Mouse (Mus musculus) limb, embryonic 14.5 days (tissue): Measurements from ENCODE around the gene Naaladl1. TPM values are rescaled to one million over a fixed set of nuclear protein-coding genes. Genes with fewer than 3 reads are reported as not detected.

Experiments used
- ATAC-seq: fragments of 200-750 bp; cut with Nextera tagmentation; 2 replicates; pipeline ENCODE4 v1.8.0; 2017; ENCODE audit warnings: low read depth, moderate number of reproducible peaks, moderate TSS enrichment; ENCODE audit not compliant: low FRiP score
- DNase-seq: peaks from one replicate; pipeline ENCODE4 v3.0.0-alpha.2; 2015; ENCODE audit warnings: low spot score
- H3K27ac ChIP-seq: fragments of 300-500 bp; sonication (generic); replicated peaks from 2 replicates; pipeline ENCODE4 v1.5.1; 2014; ENCODE audit warnings: low read depth, mild to moderate bottlenecking, low read length, moderate library complexity, mixed read lengths
- H3K27me3 ChIP-seq: fragments of 300-500 bp; sonication (generic); 2 replicates; pipeline ENCODE4 v1.6.1; 2014; ENCODE audit warnings: low read length, mixed read lengths; ENCODE audit not compliant: control insufficient read depth, insufficient read depth
- H3K36me3 ChIP-seq: fragments of 300-500 bp; sonication (generic); 2 replicates; pipeline ENCODE4 v1.6.1; 2014; ENCODE audit warnings: mild to moderate bottlenecking, low read length, moderate library complexity, mixed read lengths; ENCODE audit not compliant: control insufficient read depth, insufficient read depth
- H3K4me1 ChIP-seq: fragments of 300-500 bp; sonication (generic); 2 replicates; pipeline ENCODE4 v1.6.1; 2014; ENCODE audit warnings: antibody characterized with exemption, low read length, mixed read lengths; ENCODE audit not compliant: control insufficient read depth, insufficient read depth
- H3K4me2 ChIP-seq: fragments of 300-500 bp; sonication (generic); replicated peaks from 2 replicates; pipeline ENCODE4 v1.6.1; 2014; ENCODE audit warnings: low read depth, mild to moderate bottlenecking, low read length, moderate library complexity; ENCODE audit not compliant: severe bottlenecking
- H3K4me3 ChIP-seq: fragments of 300-500 bp; sonication (generic); replicated peaks from 2 replicates; pipeline ENCODE4 v1.5.1; 2014; ENCODE audit warnings: low read length
- H3K9ac ChIP-seq: fragments of 300-500 bp; sonication (generic); 2 replicates; pipeline ENCODE4 v1.6.1; 2014; ENCODE audit warnings: mild to moderate bottlenecking, low read depth, low read length, moderate library complexity; ENCODE audit not compliant: severe bottlenecking
- H3K9me3 ChIP-seq: fragments of 300-500 bp; sonication (generic); 2 replicates; pipeline ENCODE4 v1.6.1; 2016; ENCODE audit warnings: low read length; ENCODE audit not compliant: control insufficient read depth
- POLR2A ChIP-seq: fragments of 200-500 bp; IDR thresholded peaks from 2 replicates; pipeline ENCODE4 v1.8.0; 2012; ENCODE audit warnings: inconsistent platforms, mild to moderate bottlenecking, moderate library complexity, borderline replicate concordance; ENCODE audit not compliant: insufficient read depth, insufficient read length; ENCODE audit errors: extremely low read depth
- WGBS: fragments of 180-500 bp; shearing (Covaris S2); extraction: QIAGEN DNeasy Blood & Tissue Kit; methylation state at CpG from one replicate; pipeline ENCODE4 v1.1.7; 2014; 5-methylcytosine and 5-hydroxymethylcytosine counted together
- polyA plus RNA-seq, 2 experiments: library from polyadenylated mRNA; depleted of rRNA in 1 of 2; stranded (reverse) in 1 of 2; unstranded in 1 of 2; fragments of >200 nt; fragmentation: Nextera tagmentation in 1 of 2; extraction: Ambion mirVana in 1 of 2; gene quantifications; 2 replicates each; pipeline versions ENCODE4 v1.2.1 to v1.2.3; 2012 to 2014

Gene Naaladl1
- polyA plus RNA-seq, 2 experiments, result 0.21 to 2.5 TPM

GRCm38 (mm10) chr19:6140678-6141393 lies 35.3 kb downstream of the Naaladl1 start, which contains the start of gene Batf2:
TSS of gene Batf2 (plus strand) at chr19:6140983.
- Histone ChIP-seq H3K27ac (peak within 1 kb of the TSS; percentile 97), H3K36me3 (peaks cover 8% of the 10 kb centered on the region; the same call in 1 of the 2 replicates), H3K27me3 (no peaks in the 10 kb centered on the region), H3K9me3 (no peaks in the 10 kb centered on the region; the same call in 1 of the 2 replicates), H3K4me2 (peak within 1 kb of the TSS; percentile 86), H3K4me1 (peaks cover 9% of the 10 kb centered on the region), H3K4me3 (peak within 1 kb of the TSS; percentile 69), H3K9ac (peak within 1 kb of the TSS; percentile 87)
- ATAC-seq (peak; percentile 94), DNase-seq (peak; percentile 98)
- peak; percentile 27; the same call in 1 of the 2 replicates for TF ChIP-seq POLR2A
- WGBS, result 1% methylated on average over 49 of the region's 68 CpGs

DNA sequence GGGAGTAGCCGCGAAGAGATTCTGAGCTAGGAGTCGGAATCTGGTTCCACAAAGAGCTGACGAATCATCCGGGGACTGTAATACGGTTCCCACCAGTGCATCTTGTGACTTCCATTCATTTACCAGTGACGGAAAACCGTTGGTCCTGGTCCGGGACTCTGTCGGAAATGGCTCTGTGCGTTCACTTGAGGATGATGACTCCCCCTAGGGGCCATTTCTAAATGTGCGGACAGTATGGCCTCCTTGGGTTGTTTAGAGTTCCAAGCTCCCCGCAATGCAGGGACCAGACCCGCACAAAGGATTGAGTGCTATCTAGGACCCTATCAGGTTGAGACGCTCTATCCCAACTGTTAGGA lies 35.8 kb downstream of the Naaladl1 start, which contains the start of gene Arl2:
Gene Arl2 (minus strand): TSS at position 155 of the 356 bp plus-strand sequence.
- no peak for TF ChIP-seq POLR2A
- 0 out of 2 replicates have a peak, but pooled peaks cover 5% of the 10 kb centered on the region for H3K36me3 ChIP-seq
- H3K9ac ChIP-seq, result peak within 1 kb of the TSS; percentile 87
- under 1% methylated on average over 15 of the region's 15 CpGs for WGBS
- peak; percentile 85 for DNase-seq
- H3K9me3 ChIP-seq, result no peaks in the 10 kb centered on the region; the same call in 1 of the 2 replicates
- peak within 1 kb of the TSS; percentile 86 for H3K4me2 ChIP-seq
- peak within 1 kb of the TSS; percentile 97 for H3K27ac ChIP-seq
- H3K27me3 ChIP-seq, result no peaks in the 10 kb centered on the region
- peak; percentile 74 for ATAC-seq
- H3K4me1 ChIP-seq, result peaks cover 9% of the 10 kb centered on the region
- H3K4me3 ChIP-seq, result peak within 1 kb of the TSS; percentile 69

- H3K27ac ChIP-seq, result no peak overlapping the region
- TF ChIP-seq POLR2A, result no peak
- H3K4me1 ChIP-seq, result peaks cover 4% of the 10 kb centered on the region
- H3K9me3 ChIP-seq, result no peaks in the 10 kb centered on the region; the same call in 1 of the 2 replicates
- DNase-seq (no peak), ATAC-seq (no peak)
- H3K4me3 ChIP-seq, result no peak overlapping the region
- H3K9ac ChIP-seq, result no peak overlapping the region
- H3K4me2 ChIP-seq, result no peak overlapping the region
- H3K36me3 ChIP-seq, result no peaks in the 10 kb centered on the region
- no peaks in the 10 kb centered on the region for H3K27me3 ChIP-seq
- 77% methylated on average over 5 of the region's 5 CpGs for WGBS
Measured at GRCm38 (mm10) chr19:6144842-6145241, 39.3 kb downstream of the Naaladl1 start.

- H3K9me3 ChIP-seq, result no peaks in the 10 kb centered on the region
- H3K36me3 ChIP-seq, result no peaks in the 10 kb centered on the region
- H3K27ac ChIP-seq, result no peak overlapping the region
- ATAC-seq, result no peak
- no peak for DNase-seq
- no peak overlapping the region for H3K4me3 ChIP-seq
- H3K27me3 ChIP-seq, result no peaks in the 10 kb centered on the region
- WGBS, result 79% methylated on average over 9 of the region's 9 CpGs
- H3K4me1 ChIP-seq, result no peaks in the 10 kb centered on the region
- H3K4me2 ChIP-seq, result no peak overlapping the region
- no peak overlapping the region for H3K9ac ChIP-seq
- no peak for TF ChIP-seq POLR2A
Measured at GRCm38 (mm10) chr19:6155174-6155573, 49.6 kb downstream of the Naaladl1 start.

DNA sequence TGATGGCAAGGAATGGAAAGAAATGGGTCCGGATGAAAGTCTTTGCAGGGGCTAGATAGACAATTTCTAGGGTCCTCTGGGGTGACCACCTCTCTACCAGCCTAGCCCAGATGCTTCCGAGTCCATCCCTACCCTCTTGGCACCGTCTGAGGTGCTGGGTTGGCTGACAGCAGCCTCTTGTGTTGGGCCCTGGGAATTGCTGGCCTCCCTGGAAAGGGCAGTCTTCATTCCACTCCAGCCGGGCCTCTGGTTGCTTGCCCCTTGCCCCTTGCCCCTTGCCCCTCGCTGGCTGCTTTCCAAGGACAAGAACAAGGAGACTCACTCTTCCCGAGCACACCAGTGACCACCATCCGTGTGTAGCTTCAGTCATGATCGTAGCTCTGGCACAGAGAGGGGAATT lies 50.8 kb downstream of the Naaladl1 start:
- Histone ChIP-seq H3K27me3 (no peaks in the 10 kb centered on the region), H3K9ac (no peak overlapping the region), H3K4me3 (no peak overlapping the region), H3K9me3 (no peaks in the 10 kb centered on the region), H3K27ac (no peak overlapping the region), H3K4me1 (no peaks in the 10 kb centered on the region), H3K36me3 (no peaks in the 10 kb centered on the region), H3K4me2 (no peak overlapping the region)
- DNase-seq (no peak), ATAC-seq (no peak)
- WGBS, result 62% methylated on average over 8 of the region's 8 CpGs
- TF ChIP-seq POLR2A, result no peak
